Mouse (Mus musculus): ENCODE results near the gene Stxbp1.
A peak's percentile ranks its signal among the peaks of the same experiment; 100 is the strongest.

Stxbp1 gene

GRCm38 (mm10) chr2:32788581-32788980, 58.5 kb downstream of the Stxbp1 start:
- DNase-seq (ENCODE audit: low spot score) = no peak

DNA sequence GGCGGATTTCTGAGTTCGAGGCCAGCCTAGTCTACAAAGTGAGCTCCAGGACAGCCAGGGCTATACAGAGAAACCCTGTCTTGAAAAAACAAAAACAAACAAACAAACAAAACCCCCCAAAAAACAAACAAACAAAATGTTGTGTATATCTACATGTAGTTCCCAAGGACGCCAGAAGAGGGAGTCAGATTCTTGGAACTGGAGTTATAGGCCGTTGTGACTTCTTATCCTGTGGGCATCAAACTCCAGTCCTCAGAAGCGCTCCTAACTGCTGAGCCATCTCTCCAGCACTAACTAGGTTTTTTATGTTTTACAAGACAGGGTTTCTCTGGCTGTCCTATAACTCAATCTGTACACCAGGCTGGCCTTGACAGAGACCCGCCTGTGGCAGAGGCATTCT, 59.9 kb downstream of the Stxbp1 start:
- DNase-seq (ENCODE audit: low spot score) = no peak

DNA sequence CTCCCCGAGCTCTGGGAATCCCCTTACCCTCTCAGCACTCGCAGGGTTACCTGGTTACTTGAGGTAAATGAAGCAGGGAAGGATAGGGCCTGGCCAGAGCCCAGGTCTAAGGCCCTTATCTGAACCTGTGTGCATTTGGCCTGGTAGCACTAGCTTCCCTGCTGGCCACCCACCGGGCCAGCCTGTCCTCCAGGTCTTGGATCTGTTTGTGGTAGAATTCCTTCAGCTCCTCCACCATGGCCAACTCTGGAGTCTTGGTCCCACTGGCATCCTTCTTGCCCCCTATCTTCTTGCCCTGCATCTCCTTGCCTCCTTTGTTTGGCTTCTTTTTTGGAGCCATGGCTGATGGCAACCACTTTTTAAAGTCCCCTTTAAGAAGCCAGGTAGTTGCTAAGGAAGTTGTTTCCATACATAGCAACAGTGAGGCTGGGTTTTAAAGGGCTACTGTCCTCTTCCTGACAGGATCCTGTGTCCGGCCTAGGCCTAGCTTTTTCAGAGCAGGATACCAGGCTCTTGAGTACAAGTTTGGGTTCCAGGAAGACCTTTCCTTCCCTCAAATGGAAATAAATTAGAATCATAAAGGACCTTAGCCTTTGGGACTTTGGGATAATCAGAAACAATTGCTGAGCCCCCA, 62.9 kb downstream of the Stxbp1 start, which contains the start of gene Cfap157:
TSS of gene Cfap157 (minus strand) at position 381 of the 634 bp plus-strand sequence.
- no peak for DNase-seq (ENCODE audit: low spot score)

DNA sequence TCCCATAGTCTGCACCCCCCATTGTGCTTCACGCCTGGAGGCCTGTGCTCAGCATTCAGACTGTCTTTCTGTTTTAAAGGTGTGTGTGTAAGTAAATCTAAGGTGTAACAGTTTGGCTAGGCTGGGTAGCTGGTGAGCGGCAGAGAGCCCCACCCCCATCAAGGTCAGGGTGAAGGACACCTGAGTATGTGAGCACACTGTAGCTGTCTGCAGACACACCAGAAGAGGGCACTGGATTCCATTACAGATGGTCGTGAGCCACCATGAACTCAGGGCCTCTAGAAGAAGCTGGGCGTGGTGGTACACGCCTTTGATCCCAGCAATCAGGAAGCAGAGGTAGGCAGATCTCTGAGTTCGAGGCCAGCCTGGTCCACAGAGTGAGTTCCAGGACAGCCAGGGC, 65.3 kb downstream of the Stxbp1 start:
- no peak for DNase-seq (ENCODE audit: low spot score)

GRCm38 (mm10) chr2:32779714-32780113, 67.3 kb downstream of the Stxbp1 start:
- DNase-seq (ENCODE audit: low spot score) = no peak

DNA sequence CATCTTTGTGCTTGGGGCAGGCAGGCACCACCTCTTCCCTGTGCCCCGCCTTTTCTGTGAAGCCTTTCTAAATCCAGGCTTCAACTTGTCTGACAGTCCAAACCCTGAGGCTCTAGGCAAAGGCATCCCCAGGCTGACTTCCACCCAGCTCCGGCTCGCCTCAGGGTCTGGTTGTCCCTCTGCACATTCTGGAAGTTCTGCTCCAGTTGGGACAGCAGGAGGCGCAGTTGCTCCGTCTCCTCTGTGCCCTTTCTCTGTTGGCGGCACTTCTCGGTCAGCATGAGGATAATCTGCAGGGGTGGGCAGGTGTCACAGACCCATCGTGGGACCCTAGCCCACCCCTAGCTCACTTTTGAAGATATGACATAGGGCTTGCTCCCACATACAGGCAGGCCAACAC, 67.9 kb downstream of the Stxbp1 start:
- peak; percentile 58 for DNase-seq (ENCODE audit: low spot score)

DNA sequence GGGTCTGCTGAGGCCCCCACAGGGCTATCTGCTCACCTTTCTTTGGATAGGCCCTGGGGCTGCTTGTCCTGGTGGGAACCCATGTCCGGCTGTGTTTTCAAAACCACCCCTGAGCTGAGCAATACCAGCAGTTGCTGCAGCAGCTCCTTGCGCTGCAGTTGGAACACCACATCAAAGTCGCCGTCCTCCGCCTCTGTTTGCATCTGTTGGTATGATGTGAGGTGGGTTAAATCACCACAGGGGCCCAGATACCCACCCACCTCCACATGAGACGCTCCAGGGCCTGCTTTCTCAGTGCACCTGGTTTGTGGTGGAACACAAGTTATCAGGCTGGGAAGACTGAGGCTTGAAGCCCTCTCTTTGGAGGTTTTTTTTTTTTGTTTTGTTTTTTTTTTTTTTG, 69.0 kb downstream of the Stxbp1 start:
- no peak for DNase-seq (ENCODE audit: low spot score)

GRCm38 (mm10) chr2:32776192-32776591, 70.9 kb downstream of the Stxbp1 start:
- DNase-seq (ENCODE audit: low spot score) = no peak

- DNase-seq (ENCODE audit: low spot score) = peak; percentile 95
Observed at GRCm38 (mm10) chr2:32775359-32776074, 71.5 kb downstream of the Stxbp1 start, which contains the start of the genes Ttc16 and Ptrh1. Ttc16 (minus strand) TSS chr2:32775633. Ptrh1 (plus strand) TSS chr2:32775786.

DNA sequence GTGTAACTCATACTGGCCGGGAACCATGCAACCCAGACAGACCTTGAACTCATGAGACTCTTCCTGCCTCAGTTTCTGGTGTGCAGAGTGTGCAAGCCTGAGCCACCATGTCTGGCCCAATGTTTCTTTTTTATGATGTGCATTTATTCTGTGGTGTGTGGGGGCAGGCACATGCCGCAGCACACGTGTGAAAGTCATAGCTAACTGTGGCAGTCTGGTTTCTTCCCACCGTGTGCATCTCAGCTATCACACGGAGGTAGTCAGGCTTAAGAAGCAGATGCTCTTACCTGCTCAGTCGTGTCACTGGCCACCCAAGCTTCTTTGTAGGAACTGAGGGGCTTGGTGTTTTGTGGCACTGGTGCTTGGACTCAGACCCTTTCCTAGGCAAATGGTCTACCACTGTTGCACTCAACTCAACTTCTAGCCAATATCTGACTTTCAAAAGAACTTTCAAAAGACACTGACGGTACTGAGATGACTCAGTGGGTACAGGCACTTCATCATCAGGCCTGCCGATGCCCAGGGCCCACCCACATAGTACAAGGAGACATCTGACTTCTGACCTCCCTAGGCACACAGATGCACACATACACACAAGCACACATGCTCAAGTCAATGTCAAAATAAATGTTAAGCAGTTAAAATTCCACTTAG, 74.3 kb downstream of the Stxbp1 start:
- DNase-seq (ENCODE audit: low spot score) = no peak

GRCm38 (mm10) chr2:32771886-32772285, 75.2 kb downstream of the Stxbp1 start:
- DNase-seq (ENCODE audit: low spot score) = no peak

DNA sequence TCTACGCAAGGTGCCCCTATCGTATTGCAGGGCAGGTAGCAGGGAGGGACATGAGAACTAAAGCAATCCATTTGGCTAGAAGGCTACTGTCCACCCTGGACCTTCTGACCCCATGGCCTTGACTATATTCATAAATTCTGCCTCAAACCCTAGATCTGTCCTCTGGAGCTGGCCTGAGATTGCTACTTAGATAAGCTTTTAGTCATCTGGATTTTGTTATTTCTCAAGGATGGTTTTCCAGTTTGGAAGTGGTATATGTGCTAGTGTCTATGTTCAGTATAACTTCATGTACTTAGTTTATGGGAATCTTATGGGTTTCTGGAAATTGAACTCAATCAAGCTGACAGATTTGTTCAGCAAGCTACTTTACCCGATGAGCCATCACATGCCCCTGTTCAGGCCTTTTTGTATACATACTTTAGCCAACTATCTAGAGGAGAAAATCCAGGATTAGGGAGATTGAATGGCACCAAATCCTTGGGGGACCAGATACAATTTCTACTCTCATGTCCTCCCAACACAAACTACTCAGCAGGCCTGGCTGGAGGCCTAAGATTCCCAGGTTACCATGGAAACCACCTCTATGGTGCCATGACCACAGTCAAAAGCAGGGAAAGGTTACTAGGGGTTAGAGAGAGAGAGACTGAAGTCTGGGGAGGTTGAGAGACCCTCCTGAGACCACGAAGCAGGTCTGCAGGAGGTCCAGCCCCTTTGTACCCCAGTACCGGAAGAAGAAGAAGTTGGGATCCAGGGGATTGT, 77.5 kb downstream of the Stxbp1 start:
- no peak for DNase-seq (ENCODE audit: low spot score)

DNA sequence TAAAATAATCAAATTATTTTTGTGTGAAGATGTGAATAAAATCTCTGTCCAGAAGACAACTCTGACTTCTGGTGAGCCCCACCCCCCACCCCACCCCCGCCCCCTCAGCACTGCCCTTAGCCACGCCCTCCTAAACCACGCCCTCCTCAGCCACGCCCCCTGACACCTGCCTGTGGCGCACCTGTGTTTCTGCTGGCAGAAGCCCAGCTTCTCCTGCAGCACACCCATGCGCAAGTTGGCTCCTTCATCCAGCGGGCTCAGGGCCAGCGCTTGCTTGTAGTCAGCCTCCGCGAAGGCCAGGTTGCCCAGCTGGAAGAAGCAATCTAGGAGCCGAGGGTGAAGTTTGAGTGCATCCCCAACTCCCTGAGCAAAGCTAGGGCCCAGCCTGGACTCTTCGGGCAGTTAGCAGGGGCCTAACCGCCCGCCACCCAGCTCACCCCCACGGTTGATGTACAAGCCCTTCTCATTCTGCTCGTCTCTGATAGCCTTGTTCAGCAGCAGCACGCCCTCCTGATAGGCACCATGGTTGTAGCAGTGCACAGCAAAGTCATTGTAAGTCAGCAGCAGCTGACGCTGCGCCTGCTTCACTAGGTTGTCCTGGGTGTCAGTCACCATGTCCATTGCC, 78.3 kb downstream of the Stxbp1 start:
- DNase-seq (ENCODE audit: low spot score) = peak; percentile 63

- no peak for DNase-seq (ENCODE audit: low spot score)
Observed at GRCm38 (mm10) chr2:32767241-32767640, 79.8 kb downstream of the Stxbp1 start.

DNA sequence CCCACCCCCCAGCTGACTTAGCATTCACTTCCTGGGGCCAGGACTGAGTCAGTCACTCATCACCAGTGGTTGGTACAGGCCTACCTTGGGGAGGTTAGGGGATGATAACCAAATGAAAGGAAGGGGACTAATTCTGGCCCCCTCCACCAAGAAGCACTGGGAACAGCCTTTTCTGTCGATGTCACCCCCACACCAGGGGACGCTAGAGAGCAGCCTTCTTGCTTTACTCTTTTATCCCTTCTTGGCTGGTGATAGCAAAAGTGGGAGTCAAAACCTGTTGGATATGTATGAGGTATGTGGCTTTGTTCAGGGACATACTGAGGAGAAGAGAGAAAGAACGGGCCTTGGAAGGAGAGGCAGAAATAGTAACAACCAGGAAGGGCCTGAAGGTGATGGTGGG, 83.7 kb downstream of the Stxbp1 start:
- no peak for DNase-seq (ENCODE audit: low spot score)

DNA sequence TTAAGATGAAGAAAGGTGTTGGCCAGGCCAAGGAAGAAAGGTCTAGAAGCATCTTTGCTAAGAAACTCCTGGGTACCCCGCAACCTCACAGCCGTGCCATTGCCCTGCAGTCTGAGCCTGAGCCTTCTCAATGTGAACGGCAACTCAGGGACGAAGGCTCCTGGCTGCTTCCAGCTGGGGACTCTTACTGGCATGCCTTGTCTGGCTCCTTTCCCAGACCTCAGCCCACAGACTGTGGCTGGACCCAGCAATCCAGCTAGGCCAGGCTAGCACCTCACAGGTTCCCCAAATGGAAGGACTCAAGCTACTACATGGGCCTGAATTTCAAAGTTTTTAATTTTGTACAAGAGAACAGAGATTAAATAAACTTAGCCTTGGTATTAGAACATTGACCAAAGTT, 85.2 kb downstream of the Stxbp1 start:
- DNase-seq (ENCODE audit: low spot score) = no peak

GRCm38 (mm10) chr2:32761361-32761760, 85.7 kb downstream of the Stxbp1 start:
- no peak for DNase-seq (ENCODE audit: low spot score)

- no peak for DNase-seq (ENCODE audit: low spot score)
Observed at GRCm38 (mm10) chr2:32759001-32759400, 88.0 kb downstream of the Stxbp1 start.

GRCm38 (mm10) chr2:32758503-32758902, 88.5 kb downstream of the Stxbp1 start:
- no peak for DNase-seq (ENCODE audit: low spot score)

DNA sequence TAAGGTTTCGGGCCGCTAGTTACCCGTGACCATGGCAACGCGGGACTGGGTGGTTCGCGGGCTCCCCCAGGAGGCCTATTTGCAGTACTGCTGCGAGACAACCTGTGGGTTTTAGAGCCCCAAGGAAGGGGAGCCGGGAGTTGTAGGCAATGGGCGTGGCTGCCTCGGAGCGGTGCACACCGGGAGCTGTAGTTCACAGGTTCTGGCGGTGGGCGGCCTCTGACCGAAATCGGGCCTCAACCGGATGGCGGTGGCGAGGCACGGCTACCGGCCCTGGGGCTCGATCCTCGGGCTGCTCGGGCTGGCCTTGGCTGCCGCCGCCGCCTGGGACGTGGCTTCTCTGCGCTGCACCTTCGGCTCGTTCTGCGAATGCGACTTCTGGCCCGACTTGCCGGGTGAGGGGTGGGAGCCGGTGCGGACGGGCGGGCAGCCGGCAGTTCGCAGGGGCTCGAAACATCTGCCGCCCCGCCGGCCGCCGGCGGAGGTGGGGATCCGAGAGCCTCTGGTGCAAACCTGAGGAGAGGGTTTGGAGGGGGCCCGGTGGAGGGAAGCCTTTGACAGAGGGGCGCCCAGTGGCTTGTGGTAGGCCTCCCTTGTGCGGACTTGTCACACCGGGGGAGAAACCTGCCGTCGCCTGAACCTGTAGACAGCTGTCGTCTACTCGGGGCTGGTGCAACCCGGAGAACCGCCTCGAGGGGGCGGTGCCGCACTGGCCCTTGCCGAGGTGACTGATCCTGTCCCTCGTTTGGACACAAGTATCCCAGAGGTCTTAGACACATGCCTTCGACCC, 89.8 kb downstream of the Stxbp1 start, which contains the start of gene Tor2a:
TSS of gene Tor2a (plus strand) at position 179 of the 790 bp plus-strand sequence.
- peak; percentile 94 for DNase-seq (ENCODE audit: low spot score)

- DNase-seq (ENCODE audit: low spot score) = no peak
Observed at GRCm38 (mm10) chr2:32756674-32757055, 90.4 kb downstream of the Stxbp1 start.
